Mouse (Mus musculus) cerebellum, adult 18-20 months (tissue): Measurements from ENCODE around the gene Lrrc27.

Experiments used
- DNase-seq, 2 experiments: peaks; one replicate each; pipeline ENCODE4 v3.0.0; 2021

Gene Lrrc27

DNA sequence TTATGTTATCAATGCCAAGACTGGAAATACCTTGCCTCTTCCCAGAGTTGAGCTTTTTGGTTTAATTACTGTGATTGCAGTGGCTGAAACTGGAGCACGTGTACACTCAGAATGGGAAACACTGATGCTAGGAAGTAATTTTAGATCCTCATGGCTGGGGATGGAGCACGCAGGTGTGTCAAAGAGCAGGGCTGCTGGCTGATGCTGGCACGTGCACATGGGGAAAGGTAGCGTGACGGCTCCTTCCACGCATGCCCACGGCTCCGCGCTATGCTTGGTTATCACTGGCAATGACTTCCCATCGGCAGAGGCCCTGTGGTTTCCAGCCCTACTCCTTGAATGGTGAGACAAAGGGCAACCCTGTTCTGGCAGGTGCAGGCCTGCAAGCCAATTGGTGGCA, 63.4 kb downstream of the Lrrc27 start:
- DNase-seq: no peak

DNA sequence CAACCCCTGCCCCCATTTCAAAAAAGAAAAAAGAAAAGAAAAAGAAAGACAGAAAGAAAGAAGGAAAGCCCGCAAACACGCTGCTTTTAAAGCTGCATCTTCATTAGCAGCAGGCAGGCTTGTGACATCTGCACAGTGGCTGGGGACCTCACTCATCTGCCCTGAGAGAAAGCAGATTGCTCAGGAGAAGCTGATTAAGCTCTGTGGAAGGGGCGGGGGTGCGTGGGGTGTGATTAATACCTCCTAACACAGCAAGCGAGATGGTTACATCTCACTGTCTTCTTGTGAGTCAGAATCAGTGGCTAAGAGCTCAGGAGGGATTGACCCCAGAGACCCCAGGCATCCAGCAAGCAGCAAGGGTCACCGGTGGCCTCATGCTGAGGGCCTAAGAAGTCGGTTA, 64.7 kb downstream of the Lrrc27 start:
- no peak for DNase-seq

DNA sequence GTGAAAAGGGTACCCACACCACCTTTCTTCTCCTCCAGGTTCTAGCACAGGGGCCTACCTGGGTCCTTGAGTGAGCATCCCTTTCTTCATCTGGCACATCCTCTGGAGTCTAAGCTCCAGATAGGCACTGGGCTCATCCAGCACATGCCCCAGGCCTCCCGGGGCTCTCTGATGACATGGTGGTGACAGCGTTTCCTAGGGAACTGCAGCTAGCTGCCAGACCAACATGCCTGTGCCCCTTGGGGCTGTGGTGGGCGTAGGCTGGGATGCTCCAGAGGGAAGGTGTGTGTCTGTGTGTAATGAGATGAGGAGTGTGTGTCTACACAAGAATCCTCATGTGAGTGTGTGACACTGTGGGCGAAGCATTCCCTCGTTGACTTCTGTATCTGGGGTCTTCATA, 66.8 kb downstream of the Lrrc27 start:
- DNase-seq: no peak

DNA sequence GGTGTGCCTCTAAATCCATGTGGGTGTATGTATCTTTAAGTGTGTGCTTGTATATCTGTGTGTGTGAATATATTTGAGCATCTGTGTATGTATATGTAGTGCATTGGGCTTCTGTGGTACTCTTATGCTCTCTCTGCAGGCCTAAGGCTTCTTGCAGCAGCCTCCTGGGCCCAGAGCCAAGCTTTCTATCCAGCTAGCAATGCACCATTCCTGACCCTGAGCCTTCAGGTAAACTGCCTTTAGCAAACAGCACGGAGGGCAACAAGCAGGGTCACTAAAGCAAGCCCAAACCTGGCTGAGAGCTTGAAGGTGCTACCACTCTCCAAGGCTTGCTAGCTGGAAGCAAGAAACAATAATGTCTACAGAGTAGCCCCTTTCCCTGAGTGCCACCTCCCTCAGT, 67.3 kb downstream of the Lrrc27 start:
- no peak for DNase-seq

DNA sequence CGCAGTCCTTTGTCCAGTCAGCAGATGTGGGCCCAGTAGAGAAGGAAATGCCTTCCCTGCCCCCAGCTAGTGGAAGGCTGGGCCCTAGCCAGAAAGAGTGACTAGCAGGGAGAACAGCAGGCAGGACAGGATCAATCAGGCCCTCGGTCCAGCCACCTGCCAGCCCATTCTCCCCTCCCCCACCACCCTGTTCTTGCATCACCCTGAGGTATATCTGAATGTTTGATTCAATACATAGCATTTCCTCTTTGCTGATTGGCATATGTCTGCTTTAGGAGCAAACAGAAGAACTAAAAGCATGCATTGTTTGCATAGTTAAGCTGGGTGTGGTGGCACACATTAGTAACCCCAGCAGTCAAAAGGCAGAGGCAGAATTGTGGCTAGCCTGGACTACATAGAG, 68.4 kb downstream of the Lrrc27 start:
- no peak for DNase-seq

DNA sequence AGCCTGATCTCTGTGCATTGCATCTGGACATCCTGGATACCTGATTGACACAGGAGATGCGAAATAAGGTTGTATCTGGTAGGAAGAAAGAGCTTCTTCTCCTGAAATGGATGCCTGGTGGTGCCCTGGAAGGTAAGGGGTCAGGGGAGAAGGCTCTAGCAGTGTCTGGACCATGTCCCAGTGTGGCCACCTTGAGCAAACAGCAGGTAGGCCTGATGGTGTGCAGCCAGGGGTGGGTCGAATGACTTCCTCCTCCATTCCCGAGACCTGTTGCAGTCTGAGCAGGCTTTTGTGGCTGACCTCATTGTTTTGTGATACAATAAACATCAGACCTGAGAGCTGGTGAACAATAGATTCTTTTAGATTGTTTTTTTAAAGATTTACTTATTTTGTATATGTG, 69.2 kb downstream of the Lrrc27 start:
- DNase-seq: no peak

DNA sequence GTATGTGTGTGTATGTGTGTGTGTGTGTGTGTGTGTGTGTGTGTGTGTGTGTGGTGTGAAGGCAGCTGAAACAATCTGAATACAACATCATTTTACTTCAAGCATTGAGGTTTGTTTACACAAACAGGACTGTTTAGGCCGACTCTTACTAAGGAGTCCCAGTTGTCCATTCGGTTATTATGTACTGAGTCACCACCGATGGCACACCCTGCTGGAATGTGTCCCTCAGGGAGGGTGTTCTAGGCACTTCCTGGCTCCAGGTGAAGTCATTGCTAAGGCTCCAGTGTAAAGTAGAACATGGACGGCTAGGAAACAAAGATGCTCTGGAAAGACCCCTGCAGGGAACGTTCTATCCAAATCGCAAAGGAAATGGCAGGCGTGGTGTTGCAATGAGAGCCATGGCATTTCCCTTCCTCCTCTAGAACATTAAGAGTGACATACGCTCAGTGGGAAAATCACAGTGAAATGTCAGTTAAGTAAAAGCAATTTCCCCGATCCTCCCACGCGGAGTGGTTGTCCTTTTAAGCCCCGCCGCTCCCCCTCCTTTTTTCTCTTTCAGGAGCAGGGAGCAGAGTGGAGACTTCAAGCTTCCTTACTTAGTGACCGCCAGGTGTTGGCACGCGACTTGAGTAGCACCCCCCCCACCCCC, 72.6 kb downstream of the Lrrc27 start:
- no peak for DNase-seq

DNA sequence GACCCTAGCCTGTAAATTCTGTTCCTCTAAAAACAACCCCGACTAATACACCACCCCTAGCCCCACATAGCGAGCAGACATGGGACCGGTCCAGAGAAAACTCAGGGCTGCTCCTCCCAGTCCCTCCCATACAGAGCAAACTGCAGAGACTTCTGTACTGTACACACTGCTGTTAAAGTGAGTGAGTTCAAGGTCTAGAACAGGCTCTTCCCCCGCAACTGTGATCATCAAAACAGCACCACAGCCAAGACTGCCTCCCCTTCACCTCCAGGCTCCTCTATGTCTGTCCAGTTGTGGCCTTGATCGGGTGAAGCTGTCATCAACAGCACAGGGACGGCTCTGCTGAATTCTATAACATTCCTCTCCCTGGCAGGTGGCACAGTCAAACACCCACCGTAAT, 75.8 kb downstream of the Lrrc27 start:
- no peak for DNase-seq
